Comparison of ENCODE assay signal across 29 mouse cellular contexts in the genomic region with DNA sequence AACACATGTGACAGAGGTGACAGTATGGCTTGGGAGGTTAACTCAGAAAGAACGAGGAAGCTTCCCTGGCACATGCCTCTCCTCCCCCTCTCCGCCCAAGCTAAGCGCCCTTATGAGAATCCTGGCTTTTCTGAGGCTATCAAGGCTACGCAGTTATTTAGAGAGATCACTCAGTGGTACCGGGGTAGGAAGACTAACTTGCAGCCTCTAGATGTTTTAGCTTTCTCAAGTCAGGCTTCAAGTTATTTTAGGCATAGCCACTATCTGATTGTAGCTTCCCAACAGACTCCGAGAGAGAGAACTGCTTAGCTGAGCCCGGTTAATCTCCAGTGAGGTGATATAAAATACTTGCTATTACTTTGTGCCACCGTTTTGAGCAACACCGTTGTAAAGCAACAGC. TPM values are rescaled to one million over a fixed set of nuclear protein-coding genes. Genes with fewer than 3 reads are reported as not detected.
"Had no signal": no experiment of that assay in that cellular context is flagged by ENCODE, and none has a peak within 500 bp of the region (broad histone marks: within the 10 kb centered on the region; RNA-seq: fewer than 3 reads in every experiment).

No protein-coding gene starts in this region.

- H3K9ac ChIP-seq: limb, embryonic 12.5 days; limb, embryonic 15.5 days; liver, embryonic 14.5 days; liver, postnatal 0 days; lung, embryonic 14.5 days; neural tube, embryonic 12.5 days; neural tube, embryonic 15.5 days had no signal

- DNase-seq: kidney, adult 9 months; kidney, postnatal 14 days; kidney, postnatal 4 days; liver, postnatal 0 days; lung, embryonic 14.5 days; lung, postnatal 36 days; midbrain, embryonic 14.5 days; right cerebral cortex, adult 18-20 months; right cerebral cortex, postnatal 14 days; right cerebral cortex, postnatal 4 days; thymus, adult 2 months; thymus, postnatal 14 days; thymus, postnatal 4 days had no signal

- H3K27me3 ChIP-seq: limb, embryonic 12.5 days; limb, embryonic 15.5 days; neural tube, embryonic 12.5 days; neural tube, embryonic 15.5 days had no signal

- H3K9me3 ChIP-seq: limb, embryonic 12.5 days; limb, embryonic 15.5 days; megakaryocyte, embryonic 14.5 days; midbrain, embryonic 10.5 days; neural tube, embryonic 12.5 days; neural tube, embryonic 15.5 days had no signal

- H3K36me3 ChIP-seq: limb, embryonic 12.5 days; limb, embryonic 15.5 days; midbrain, embryonic 10.5 days; neural tube, embryonic 12.5 days; neural tube, embryonic 15.5 days had no signal

- H3K4me3 ChIP-seq: limb, embryonic 12.5 days; limb, embryonic 15.5 days; megakaryocyte, embryonic 14.5 days; midbrain, embryonic 10.5 days; neural tube, embryonic 12.5 days; neural tube, embryonic 15.5 days had no signal

- H3K4me2 ChIP-seq: limb, embryonic 12.5 days; limb, embryonic 15.5 days; liver, embryonic 11.5 days; lung, embryonic 14.5 days; neural tube, embryonic 12.5 days; neural tube, embryonic 15.5 days had no signal

- H3K27ac ChIP-seq: limb, embryonic 12.5 days; limb, embryonic 15.5 days; liver, embryonic 14.5 days; midbrain, embryonic 10.5 days; neural tube, embryonic 12.5 days; neural tube, embryonic 15.5 days; stomach, postnatal 0 days had no signal

- H3K4me1 ChIP-seq: limb, embryonic 12.5 days; limb, embryonic 15.5 days; neural tube, embryonic 12.5 days; neural tube, embryonic 15.5 days had no signal

- ATAC-seq: liver, postnatal 0 days; lung, postnatal 0 days had no signal

RNA-seq across cellular contexts. Expression of a gene that starts 47.0 kb away (rescaled TPM):
- total RNA-seq: layer of hippocampus, adult 18-20 months; layer of hippocampus, postnatal 14 days; left cerebral cortex, postnatal 10 days; left cerebral cortex, postnatal 36 days had no signal
- polyA plus RNA-seq: kidney, embryonic 16.5 days; liver, embryonic 14.5 days; lung, embryonic 14.5 days; lung, postnatal 0 days; stomach, embryonic 14.5 days; stomach, postnatal 0 days; thymus, adult 2 months had no signal

RNA-seq across cellular contexts. Expression of a gene that starts 48.5 kb away (rescaled TPM):
- total RNA-seq: layer of hippocampus, adult 18-20 months; layer of hippocampus, postnatal 14 days; left cerebral cortex, postnatal 10 days; left cerebral cortex, postnatal 36 days had no signal
- polyA plus RNA-seq: limb, embryonic 12.5 days; lung, embryonic 14.5 days; midbrain, embryonic 10.5 days; midbrain, embryonic 14.5 days had no signal

RNA-seq across cellular contexts. Expression of a gene that starts 59.0 kb away (rescaled TPM):
- total RNA-seq: layer of hippocampus, adult 18-20 months; layer of hippocampus, postnatal 14 days; left cerebral cortex, postnatal 10 days; left cerebral cortex, postnatal 36 days had no signal
- polyA plus RNA-seq: limb, embryonic 12.5 days; liver, embryonic 11.5 days; lung, embryonic 14.5 days; midbrain, embryonic 10.5 days; neural tube, embryonic 12.5 days; neural tube, embryonic 15.5 days; stomach, embryonic 14.5 days had no signal
